Mouse (Mus musculus) neural tube, embryonic 13.5 days (tissue): ENCODE data around the gene Col18a1. TPM values are rescaled to one million over a fixed set of nuclear protein-coding genes. Genes with fewer than 3 reads are reported as not detected.
A peak's percentile ranks its signal among the peaks of the same experiment; 100 is the strongest.

ENCODE experiments used
- ATAC-seq: fragments of 200-750 bp; cut with Nextera tagmentation; 2 replicates; pipeline ENCODE4 v1.8.0; 2017; ENCODE audit warnings: low read depth, mild to moderate bottlenecking, moderate TSS enrichment, moderate library complexity
- H3K27ac ChIP-seq: fragments of 300-500 bp; sonication (generic); replicated peaks from 2 replicates; pipeline ENCODE4 v1.5.1; 2015; ENCODE audit warnings: moderate library complexity, mild to moderate bottlenecking, inconsistent platforms
- H3K27me3 ChIP-seq: fragments of 300-500 bp; sonication (generic); 2 replicates; pipeline ENCODE4 v1.6.1; 2015; ENCODE audit warnings: mild to moderate bottlenecking, inconsistent platforms
- H3K36me3 ChIP-seq: fragments of 300-500 bp; sonication (generic); 2 replicates; pipeline ENCODE4 v1.6.1; 2015; ENCODE audit warnings: mild to moderate bottlenecking, inconsistent platforms
- H3K4me1 ChIP-seq: fragments of 300-500 bp; sonication (generic); replicated peaks from 2 replicates; pipeline ENCODE4 v1.6.1; 2015; ENCODE audit warnings: inconsistent platforms
- H3K4me2 ChIP-seq: fragments of 300-500 bp; sonication (generic); 2 replicates; pipeline ENCODE4 v1.6.1; 2015; ENCODE audit warnings: inconsistent platforms, mild to moderate bottlenecking, moderate library complexity
- H3K4me3 ChIP-seq: fragments of 300-500 bp; sonication (generic); 2 replicates; pipeline ENCODE4 v1.5.1; 2015; ENCODE audit warnings: mild to moderate bottlenecking, inconsistent platforms
- H3K9ac ChIP-seq: fragments of 300-500 bp; sonication (generic); 2 replicates; pipeline ENCODE4 v1.6.1; 2015; ENCODE audit warnings: moderate library complexity, mild to moderate bottlenecking, inconsistent platforms
- H3K9me3 ChIP-seq: fragments of 300-500 bp; sonication (generic); 2 replicates; pipeline ENCODE4 v1.6.1; 2016; ENCODE audit warnings: inconsistent platforms
- WGBS: fragments of 180-500 bp; shearing (Covaris S2); methylation state at CpG from one replicate; pipeline ENCODE4 v1.1.7; 2015; 5-methylcytosine and 5-hydroxymethylcytosine counted together
- polyA plus RNA-seq: library from polyadenylated mRNA; unstranded; fragments of >200 nt; fragmentation: Nextera tagmentation; extraction: Ambion mirVana; gene quantifications from 2 replicates; pipeline ENCODE4 v1.2.1, GENCODE M21; 2015

Col18a1 gene
- polyA plus RNA-seq, 1 experiment from 2014 or later, result 64.2 TPM

GRCm38 (mm10) chr10:77074276-77074974 is 91.9 kb downstream of the Col18a1 start:
- H3K36me3 ChIP-seq, result no peaks in the 10 kb centered on the region
- no peaks in the 10 kb centered on the region for H3K9me3 ChIP-seq
- 87% methylated on average over 4 of the region's 4 CpGs for WGBS
- H3K4me3 ChIP-seq, result no peak overlapping the region
- no peak overlapping the region for H3K4me2 ChIP-seq
- 0 out of 2 replicates have a peak, but pooled peaks have one; percentile 30 for ATAC-seq
- H3K27ac ChIP-seq, result no peak overlapping the region
- H3K4me1 ChIP-seq, result no peaks in the 10 kb centered on the region
- no peaks in the 10 kb centered on the region for H3K27me3 ChIP-seq
- no peak overlapping the region for H3K9ac ChIP-seq

- no peak overlapping the region for H3K4me3 ChIP-seq
- H3K9ac ChIP-seq, result no peak overlapping the region
- H3K4me1 ChIP-seq, result no peaks in the 10 kb centered on the region
- H3K27ac ChIP-seq, result no peak overlapping the region
- WGBS, result 60% methylated on average over 4 of the region's 4 CpGs
- no peaks in the 10 kb centered on the region for H3K9me3 ChIP-seq
- H3K36me3 ChIP-seq, result 0 out of 2 replicates have a peak, but pooled peaks cover 5% of the 10 kb centered on the region
- 0 out of 2 replicates have a peak, but pooled peaks have one; percentile 27 for ATAC-seq
- no peaks in the 10 kb centered on the region for H3K27me3 ChIP-seq
- no peak overlapping the region for H3K4me2 ChIP-seq
Measured at GRCm38 (mm10) chr10:77070072-77070471, 96.3 kb downstream of the Col18a1 start.

GRCm38 (mm10) chr10:77068469-77068868 is 97.9 kb downstream of the Col18a1 start:
- no peak for ATAC-seq
- no peak overlapping the region for H3K9ac ChIP-seq
- no peaks in the 10 kb centered on the region for H3K4me1 ChIP-seq
- H3K27ac ChIP-seq, result no peak overlapping the region
- H3K9me3 ChIP-seq, result no peaks in the 10 kb centered on the region
- H3K4me3 ChIP-seq, result no peak overlapping the region
- WGBS, result 92% methylated on average over 7 of the region's 7 CpGs
- 0 out of 2 replicates have a peak, but pooled peaks cover 5% of the 10 kb centered on the region for H3K36me3 ChIP-seq
- no peak overlapping the region for H3K4me2 ChIP-seq
- H3K27me3 ChIP-seq, result no peaks in the 10 kb centered on the region

GRCm38 (mm10) chr10:77064659-77065058 is 101.7 kb downstream of the Col18a1 start:
- no peak overlapping the region for H3K4me3 ChIP-seq
- H3K27ac ChIP-seq, result no peak overlapping the region
- ATAC-seq, result no peak
- no peak overlapping the region for H3K9ac ChIP-seq
- H3K27me3 ChIP-seq, result no peaks in the 10 kb centered on the region
- no peak overlapping the region for H3K4me2 ChIP-seq
- H3K4me1 ChIP-seq, result no peaks in the 10 kb centered on the region; the same call in 1 of the 2 replicates
- H3K9me3 ChIP-seq, result no peaks in the 10 kb centered on the region
- H3K36me3 ChIP-seq, result 0 out of 2 replicates have a peak, but pooled peaks cover 5% of the 10 kb centered on the region

GRCm38 (mm10) chr10:77064239-77064638 is 102.1 kb downstream of the Col18a1 start:
- no peak overlapping the region for H3K27ac ChIP-seq
- no peak for ATAC-seq
- H3K36me3 ChIP-seq, result 0 out of 2 replicates have a peak, but pooled peaks cover 5% of the 10 kb centered on the region
- no peak overlapping the region for H3K4me3 ChIP-seq
- H3K4me1 ChIP-seq, result no peaks in the 10 kb centered on the region; the same call in 1 of the 2 replicates
- H3K9ac ChIP-seq, result no peak overlapping the region
- WGBS, result 89% methylated on average over 3 of the region's 3 CpGs
- no peaks in the 10 kb centered on the region for H3K27me3 ChIP-seq
- H3K4me2 ChIP-seq, result no peak overlapping the region
- H3K9me3 ChIP-seq, result no peaks in the 10 kb centered on the region

- Histone ChIP-seq H3K4me2 (no peak overlapping the region), H3K27me3 (no peaks in the 10 kb centered on the region), H3K9me3 (no peaks in the 10 kb centered on the region), H3K4me1 (no peaks in the 10 kb centered on the region; the same call in 1 of the 2 replicates), H3K36me3 (0 out of 2 replicates have a peak, but pooled peaks cover 5% of the 10 kb centered on the region), H3K9ac (no peak overlapping the region), H3K27ac (no peak overlapping the region), H3K4me3 (no peak overlapping the region)
- 84% methylated on average over 11 of the region's 11 CpGs for WGBS
- ATAC-seq, result no peak
Measured at GRCm38 (mm10) chr10:77062393-77063010, 103.8 kb downstream of the Col18a1 start.

- Histone ChIP-seq H3K4me3 (no peak overlapping the region), H3K4me2 (no peak overlapping the region), H3K27me3 (no peaks in the 10 kb centered on the region), H3K36me3 (0 out of 2 replicates have a peak, but pooled peaks cover 5% of the 10 kb centered on the region), H3K27ac (no peak overlapping the region), H3K4me1 (peaks cover 9% of the 10 kb centered on the region; the same call in 1 of the 2 replicates), H3K9me3 (no peaks in the 10 kb centered on the region), H3K9ac (no peak overlapping the region)
- no peak for ATAC-seq
- WGBS, result 61% methylated on average over 3 of the region's 3 CpGs
Measured at GRCm38 (mm10) chr10:77061426-77061825, 104.9 kb downstream of the Col18a1 start.

GRCm38 (mm10) chr10:77056768-77057167 is 109.6 kb downstream of the Col18a1 start:
- WGBS, result 69% methylated on average over 10 of the region's 10 CpGs
- no peak overlapping the region for H3K9ac ChIP-seq
- no peaks in the 10 kb centered on the region for H3K27me3 ChIP-seq
- H3K9me3 ChIP-seq, result no peaks in the 10 kb centered on the region
- H3K27ac ChIP-seq, result 0 out of 2 replicates have a peak overlapping the region, but pooled peaks have one; percentile 38
- peaks cover 14% of the 10 kb centered on the region for H3K4me1 ChIP-seq
- no peak overlapping the region for H3K4me2 ChIP-seq
- no peak overlapping the region for H3K4me3 ChIP-seq
- peaks cover 11% of the 10 kb centered on the region for H3K36me3 ChIP-seq
- ATAC-seq, result no peak

- Histone ChIP-seq H3K9ac (no peak overlapping the region), H3K4me2 (no peak overlapping the region), H3K36me3 (peaks cover 91% of the 10 kb centered on the region), H3K4me3 (no peak overlapping the region), H3K4me1 (peaks cover 5% of the 10 kb centered on the region; the same call in 1 of the 2 replicates), H3K27ac (no peak overlapping the region), H3K27me3 (no peaks in the 10 kb centered on the region), H3K9me3 (no peaks in the 10 kb centered on the region)
- no peak for ATAC-seq
- WGBS, result 91% methylated on average over 3 of the region's 3 CpGs
Measured at GRCm38 (mm10) chr10:77048606-77049005, 117.7 kb downstream of the Col18a1 start.

GRCm38 (mm10) chr10:77048196-77048595 is 118.2 kb downstream of the Col18a1 start:
- H3K4me2 ChIP-seq, result no peak overlapping the region
- H3K36me3 ChIP-seq, result peaks cover 95% of the 10 kb centered on the region
- no peaks in the 10 kb centered on the region for H3K9me3 ChIP-seq
- ATAC-seq, result no peak
- no peak overlapping the region for H3K9ac ChIP-seq
- no peak overlapping the region for H3K27ac ChIP-seq
- H3K27me3 ChIP-seq, result no peaks in the 10 kb centered on the region
- peaks cover 5% of the 10 kb centered on the region; the same call in 1 of the 2 replicates for H3K4me1 ChIP-seq
- WGBS, result 77% methylated on average over 4 of the region's 4 CpGs
- no peak overlapping the region for H3K4me3 ChIP-seq

- Histone ChIP-seq H3K9me3 (no peaks in the 10 kb centered on the region), H3K27ac (no peak overlapping the region), H3K4me2 (no peak overlapping the region), H3K9ac (no peak overlapping the region), H3K27me3 (no peaks in the 10 kb centered on the region), H3K4me3 (no peak overlapping the region), H3K4me1 (peaks cover 19% of the 10 kb centered on the region), H3K36me3 (peaks cover 56% of the 10 kb centered on the region)
- no peak for ATAC-seq
- WGBS, result 89% methylated on average over 8 of the region's 8 CpGs
Measured at GRCm38 (mm10) chr10:77038579-77039174, 127.7 kb downstream of the Col18a1 start.

- no peak overlapping the region for H3K4me3 ChIP-seq
- ATAC-seq, result no peak
- no peak overlapping the region for H3K27ac ChIP-seq
- H3K36me3 ChIP-seq, result peaks cover 25% of the 10 kb centered on the region
- peak overlapping the region; percentile 68 for H3K4me2 ChIP-seq
- WGBS, result 79% methylated on average over 6 of the region's 6 CpGs
- no peak overlapping the region; the same call in 1 of the 2 replicates for H3K9ac ChIP-seq
- H3K27me3 ChIP-seq, result peaks cover 5% of the 10 kb centered on the region
- H3K4me1 ChIP-seq, result peaks cover 26% of the 10 kb centered on the region
- H3K9me3 ChIP-seq, result no peaks in the 10 kb centered on the region
Measured at GRCm38 (mm10) chr10:77035487-77035886, 130.9 kb downstream of the Col18a1 start.
